Mouse (Mus musculus): ENCODE measurements around the gene Trim12c.
"Not testable (repeated sequence)": the region's sequence is repeated elsewhere in the genome, so short reads cannot be mapped to it uniquely, and the experiment has no call there.

- not testable (repeated sequence) for TF ChIP-seq CTCF, EP300 (IDR thresholded peaks at IDR 0.05)
Measured at GRCm38 (mm10) chr7:104315369-104316080, 37.6 kb downstream of the Trim12c start, which contains the start of gene Trim12a.

Data from lung, postnatal 0 days (tissue).